8 mouse cellular contexts compared by ENCODE assay signal in genomic region chr3:69126509-69127345, GRCm38 (mm10). TPM values are rescaled to one million over a fixed set of nuclear protein-coding genes. Genes with fewer than 3 reads are reported as not detected.
DNase-seq lines count a peak whose midpoint lies in the region; ATAC-seq and TF ChIP-seq lines count a peak whose summit lies in the region.

Kpna4 (minus strand) TSS chr3:69127113.

- peak; percentile 98 for DNase-seq in A20 (ENCODE audit: low read depth, low spot score)
- peak; percentile 94 to 95 for DNase-seq in heart, adult 9 months (ENCODE audit: low spot score in 2 of 2)
- peak; percentile 91 to 94 for DNase-seq in monocyte, adult 2 months (ENCODE audit: low read depth in 1 of 2, low spot score in 2 of 2)
- peak; percentile 95 for DNase-seq in spleen, postnatal 36 days (ENCODE audit: low spot score in 2 of 2)

- under 1% methylated on average over 76 of the region's 107 CpGs for WGBS in kidney, embryonic 14.5 days
- WGBS in limb, embryonic 15.5 days = under 1% methylated on average over 95 of the region's 107 CpGs

- ATAC-seq in kidney, embryonic 14.5 days (ENCODE audit: low FRiP score, low TSS enrichment) = peak; percentile 99
- ATAC-seq in limb, embryonic 15.5 days (ENCODE audit: insufficient number of reproducible peaks, low FRiP score, low TSS enrichment, low read depth) = peak; percentile 99

- H3K9me3 ChIP-seq in kidney, embryonic 14.5 days (ENCODE audit: control insufficient read depth, low read length) = no peaks in the 10 kb centered on the region
- H3K9me3 ChIP-seq in limb, embryonic 15.5 days = no peaks in the 10 kb centered on the region

- H3K4me2 ChIP-seq in kidney, embryonic 14.5 days (replicated peaks; ENCODE audit: low read depth, low read length) = peak within 1 kb of the TSS; percentile 73
- peak within 1 kb of the TSS; percentile 69 for H3K4me2 ChIP-seq in limb, embryonic 15.5 days

- peak within 1 kb of the TSS; percentile 96 for H3K9ac ChIP-seq in kidney, embryonic 14.5 days (ENCODE audit: low read depth, low read length)
- peak within 1 kb of the TSS; percentile 94 for H3K9ac ChIP-seq in limb, embryonic 15.5 days

- 0 out of 2 replicates have a peak, but pooled peaks have one; percentile 9 for TF ChIP-seq POLR2A in bone marrow macrophage, adult 2 months (IDR thresholded peaks at IDR 0.05; ENCODE audit: borderline replicate concordance, low read depth, low read length)
- TF ChIP-seq POLR2A in embryonic fibroblast, embryonic 13.5 days (IDR thresholded peaks at IDR 0.05; ENCODE audit: low read depth, low read length) = peak; percentile 64

- peaks cover 10% of the 10 kb centered on the region for H3K4me1 ChIP-seq in bone marrow macrophage, adult 2 months (ENCODE audit: control insufficient read depth, insufficient read depth, low read length)
- 0 out of 2 replicates have a peak, but pooled peaks cover under 1% of the 10 kb centered on the region for H3K4me1 ChIP-seq in embryonic fibroblast, embryonic 13.5 days (ENCODE audit: control insufficient read depth, insufficient read depth, low read length)
- peaks cover 10% of the 10 kb centered on the region; the same call in 1 of the 2 replicates for H3K4me1 ChIP-seq in kidney, embryonic 14.5 days (ENCODE audit: control insufficient read depth, insufficient read depth, low read length)
- peaks cover 4% of the 10 kb centered on the region; the same call in 1 of the 2 replicates for H3K4me1 ChIP-seq in limb, embryonic 15.5 days

- no peaks in the 10 kb centered on the region for H3K27me3 ChIP-seq in kidney, embryonic 14.5 days (ENCODE audit: control insufficient read depth, insufficient read depth, low read length)
- H3K27me3 ChIP-seq in limb, embryonic 15.5 days = no peaks in the 10 kb centered on the region

- no peaks in the 10 kb centered on the region for H3K36me3 ChIP-seq in kidney, embryonic 14.5 days (ENCODE audit: control insufficient read depth, insufficient read depth, low read length)
- no peaks in the 10 kb centered on the region for H3K36me3 ChIP-seq in limb, embryonic 15.5 days

- H3K27ac ChIP-seq in bone marrow macrophage, adult 2 months (ENCODE audit: insufficient read depth, low read depth, low read length) = peak within 1 kb of the TSS; percentile 83
- peak within 1 kb of the TSS; percentile 66 for H3K27ac ChIP-seq in embryonic fibroblast, embryonic 13.5 days (ENCODE audit: insufficient read depth, low read length)
- H3K27ac ChIP-seq in kidney, embryonic 14.5 days (ENCODE audit: low read depth, low read length) = peak within 1 kb of the TSS; percentile 93
- H3K27ac ChIP-seq in limb, embryonic 15.5 days = peak within 1 kb of the TSS; percentile 97

- no peak for TF ChIP-seq CTCF in bone marrow macrophage, adult 2 months (IDR thresholded peaks at IDR 0.05; ENCODE audit: low read depth, low read length)
- no peak for TF ChIP-seq CTCF in embryonic fibroblast, embryonic 13.5 days (IDR thresholded peaks at IDR 0.05; ENCODE audit: borderline replicate concordance, insufficient read depth, low read length)

- H3K4me3 ChIP-seq in bone marrow macrophage, adult 2 months (ENCODE audit: insufficient read depth, low read length) = peak within 1 kb of the TSS; percentile 91
- peak within 1 kb of the TSS; percentile 91 for H3K4me3 ChIP-seq in embryonic fibroblast, embryonic 13.5 days (ENCODE audit: insufficient read depth, low read length)
- peak within 1 kb of the TSS; percentile 94 for H3K4me3 ChIP-seq in kidney, embryonic 14.5 days (ENCODE audit: low read length)
- H3K4me3 ChIP-seq in limb, embryonic 15.5 days = peak within 1 kb of the TSS; percentile 94

RNA-seq across cellular contexts. Expression of gene Kpna4, which starts in this region (rescaled TPM):
- 39.5 TPM in 2 replicates for polyA plus RNA-seq in bone marrow macrophage, adult 2 months (2012; ENCODE audit: insufficient read depth, insufficient read length, missing spikeins)
- 77.8 and 91.2 TPM in 2 replicates for polyA plus RNA-seq in embryonic fibroblast, embryonic 13.5 days (2011; ENCODE audit: insufficient read length, low read depth, missing spikeins)
- polyA plus RNA-seq in kidney, embryonic 14.5 days (2014; fragmentation: Nextera tagmentation; extraction: Ambion mirVana) = 27.6 and 41.6 TPM in 2 replicates
- 27.5 and 32.3 TPM in 2 replicates for polyA plus RNA-seq in limb, embryonic 15.5 days (2015; fragmentation: Nextera tagmentation; extraction: Ambion mirVana)

Comparison
In these comparisons a context has a peak if more than half of its experiments do, and no peak if none do; other contexts are left out.
1. Peak in every context shown above with its lines: DNase-seq, ATAC-seq, H3K4me3 ChIP-seq and H3K27ac ChIP-seq.